ENCODE assay signal across 12 mouse cellular contexts in the genomic region with DNA sequence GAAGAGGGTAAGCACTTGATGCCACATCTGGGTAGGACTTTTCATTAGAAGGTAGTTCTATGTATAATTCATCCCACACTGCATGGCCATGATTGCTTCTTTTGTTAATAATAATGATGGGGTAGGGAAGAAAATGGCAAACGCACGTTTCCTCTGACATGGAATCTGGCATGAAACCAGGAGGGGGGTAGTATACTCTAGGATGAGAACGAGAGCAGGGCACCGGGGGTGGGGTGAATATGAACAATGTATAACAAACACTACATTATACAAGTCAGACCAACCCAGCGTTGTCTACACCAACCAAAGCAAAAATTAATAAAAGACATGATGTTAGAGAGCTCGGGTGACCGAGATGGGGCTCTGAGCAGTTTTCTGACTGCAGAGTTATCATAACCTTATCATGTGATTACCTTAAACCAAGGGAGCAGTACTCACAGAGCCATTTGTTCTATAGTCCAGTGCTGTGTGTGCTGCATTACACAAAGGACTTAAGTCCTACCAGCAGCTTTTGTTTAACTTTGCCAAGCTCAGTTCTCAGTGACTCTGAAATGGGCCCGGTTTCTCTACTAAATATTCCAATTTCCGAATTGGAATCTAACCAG. TPM values are rescaled to one million over a fixed set of nuclear protein-coding genes. Genes with fewer than 3 reads are reported as not detected.
DNase-seq lines count a peak whose midpoint lies in the region; ATAC-seq and TF ChIP-seq lines count a peak whose summit lies in the region.
"Had no signal": no experiment of that assay in that cellular context is flagged by ENCODE, and none has a peak within 500 bp of the region (broad histone marks: within the 10 kb centered on the region; RNA-seq: fewer than 3 reads in every experiment).

No protein-coding gene starts in this region.

- no peak for TF ChIP-seq POLR2A in heart, adult 2 months (IDR thresholded peaks at IDR 0.05; ENCODE audit: insufficient read depth, low read depth, low read length)

- H3K9me3 ChIP-seq in heart, embryonic 11.5 days (replicated peaks; ENCODE audit: control insufficient read depth, low read length): no peaks in the 10 kb centered on the region
- H3K9me3 ChIP-seq in liver, embryonic 12.5 days (replicated peaks): no peaks in the 10 kb centered on the region
- no peaks in the 10 kb centered on the region for H3K9me3 ChIP-seq in liver, postnatal 0 days (ENCODE audit: low read length)
- H3K9me3 ChIP-seq in forebrain, embryonic 16.5 days (ENCODE audit: control insufficient read depth, low read length): no peaks in the 10 kb centered on the region
- H3K9me3 ChIP-seq: limb, embryonic 13.5 days had no signal

- no peak for ATAC-seq in heart, embryonic 11.5 days (replicated peaks; ENCODE audit: insufficient number of reproducible peaks, low FRiP score, low TSS enrichment)
- ATAC-seq in liver, embryonic 12.5 days: no peak
- ATAC-seq in liver, postnatal 0 days: no peak
- ATAC-seq in forebrain, embryonic 16.5 days: peak; percentile 82

- no peak for TF ChIP-seq EP300 in heart, adult 2 months (IDR thresholded peaks at IDR 0.05; ENCODE audit: insufficient read depth, low read depth, low read length)
- no peak for TF ChIP-seq EP300 in liver, postnatal 0 days (IDR thresholded peaks at IDR 0.05; ENCODE audit: low read depth)

- 79% methylated on average over 9 of the region's 9 CpGs for WGBS in heart, embryonic 11.5 days (ENCODE audit: insufficient replicate concordance)
- 73% methylated on average over 9 of the region's 9 CpGs for WGBS in heart, adult 2 months
- WGBS in liver, embryonic 12.5 days (ENCODE audit: insufficient replicate concordance): 77% methylated on average over 9 of the region's 9 CpGs
- WGBS in liver, postnatal 0 days (ENCODE audit: insufficient replicate concordance): 80% methylated on average over 9 of the region's 9 CpGs
- 27% methylated on average over 9 of the region's 9 CpGs for WGBS in forebrain, embryonic 16.5 days

- H3K9ac ChIP-seq in heart, embryonic 11.5 days (ENCODE audit: low read depth, low read length): no peak overlapping the region
- no peak overlapping the region for H3K9ac ChIP-seq in heart, adult 2 months (ENCODE audit: low read depth, low read length)
- H3K9ac ChIP-seq in liver, embryonic 12.5 days: no peak overlapping the region
- no peak overlapping the region for H3K9ac ChIP-seq in liver, postnatal 0 days (replicated peaks)
- H3K9ac ChIP-seq in forebrain, embryonic 16.5 days (replicated peaks; ENCODE audit: low read depth, low read length): no peak overlapping the region
- H3K9ac ChIP-seq: limb, embryonic 13.5 days had no signal

- H3K4me1 ChIP-seq in heart, embryonic 11.5 days (ENCODE audit: control insufficient read depth, insufficient read depth, low read length): peaks cover 20% of the 10 kb centered on the region
- peaks cover 3% of the 10 kb centered on the region for H3K4me1 ChIP-seq in heart, adult 2 months (ENCODE audit: control insufficient read depth, insufficient read depth, low read length)
- H3K4me1 ChIP-seq in liver, embryonic 12.5 days: peaks cover 41% of the 10 kb centered on the region
- no peaks in the 10 kb centered on the region for H3K4me1 ChIP-seq in liver, postnatal 0 days (ENCODE audit: insufficient read depth)
- peaks cover 19% of the 10 kb centered on the region for H3K4me1 ChIP-seq in forebrain, embryonic 16.5 days (replicated peaks; ENCODE audit: control insufficient read depth, insufficient read depth, low read length)

- no peaks in the 10 kb centered on the region for H3K27me3 ChIP-seq in heart, embryonic 11.5 days (ENCODE audit: control insufficient read depth, insufficient read depth, low read length)
- H3K27me3 ChIP-seq in heart, adult 2 months (ENCODE audit: control insufficient read depth, insufficient read depth, low read length): no peaks in the 10 kb centered on the region
- H3K27me3 ChIP-seq in liver, embryonic 12.5 days (replicated peaks): no peaks in the 10 kb centered on the region
- no peaks in the 10 kb centered on the region for H3K27me3 ChIP-seq in liver, postnatal 0 days (ENCODE audit: insufficient read depth, low read length)
- H3K27me3 ChIP-seq in forebrain, embryonic 16.5 days (replicated peaks; ENCODE audit: control insufficient read depth, insufficient read depth, low read length): no peaks in the 10 kb centered on the region
- H3K27me3 ChIP-seq: limb, embryonic 13.5 days had no signal

- intact Hi-C loops in heart, adult 2 months (cut with DNase I): no loop called here

- DNase-seq in heart, adult 2 months: no peak
- no peak for DNase-seq in liver, postnatal 0 days
- DNase-seq in retina, embryonic 14.5 days (ENCODE audit: low spot score): peak; percentile 17
- no peak for DNase-seq in right cerebral cortex, postnatal 14 days
- DNase-seq in urinary bladder, adult 2 months (ENCODE audit: low spot score): no peak
- DNase-seq: adrenal gland, postnatal 25 days; kidney, postnatal 36 days; thymus, adult 2 months had no signal

- H3K4me2 ChIP-seq in heart, embryonic 11.5 days: no peak overlapping the region
- H3K4me2 ChIP-seq in liver, embryonic 12.5 days: no peak overlapping the region
- H3K4me2 ChIP-seq in liver, postnatal 0 days (ENCODE audit: low read depth, low read length): no peak overlapping the region
- no peak overlapping the region for H3K4me2 ChIP-seq in forebrain, embryonic 16.5 days (ENCODE audit: low read length)
- H3K4me2 ChIP-seq: limb, embryonic 13.5 days had no signal

- 0 out of 2 replicates have a peak overlapping the region, but pooled peaks have one; percentile 23 for H3K27ac ChIP-seq in heart, embryonic 11.5 days (ENCODE audit: low read depth, low read length)
- H3K27ac ChIP-seq in heart, adult 2 months: no peak overlapping the region
- H3K27ac ChIP-seq in liver, embryonic 12.5 days: peak overlapping the region; percentile 17; the same call in 1 of the 2 replicates
- H3K27ac ChIP-seq in liver, postnatal 0 days (ENCODE audit: low read depth): no peak overlapping the region
- peak overlapping the region; percentile 77 for H3K27ac ChIP-seq in forebrain, embryonic 16.5 days (ENCODE audit: low read length)
- H3K27ac ChIP-seq: limb, embryonic 13.5 days had no signal

- no peak overlapping the region for H3K4me3 ChIP-seq in heart, embryonic 11.5 days (ENCODE audit: low read depth, low read length)
- H3K4me3 ChIP-seq in heart, adult 2 months: no peak overlapping the region
- no peak overlapping the region for H3K4me3 ChIP-seq in liver, embryonic 12.5 days
- no peak overlapping the region for H3K4me3 ChIP-seq in liver, postnatal 0 days (ENCODE audit: low read depth, low read length)
- H3K4me3 ChIP-seq in forebrain, embryonic 16.5 days (replicated peaks; ENCODE audit: low read length): no peak overlapping the region
- H3K4me3 ChIP-seq: limb, embryonic 13.5 days had no signal

- 0 out of 2 replicates have a peak, but pooled peaks cover 3% of the 10 kb centered on the region for H3K36me3 ChIP-seq in heart, embryonic 11.5 days (ENCODE audit: control insufficient read depth, insufficient read depth, low read length)
- peaks cover 6% of the 10 kb centered on the region; the same call in 1 of the 2 replicates for H3K36me3 ChIP-seq in heart, adult 2 months (ENCODE audit: control insufficient read depth, insufficient read depth, low read length)
- peaks cover 34% of the 10 kb centered on the region for H3K36me3 ChIP-seq in liver, embryonic 12.5 days
- H3K36me3 ChIP-seq in liver, postnatal 0 days (replicated peaks; ENCODE audit: insufficient read depth, low read length): no peaks in the 10 kb centered on the region
- H3K36me3 ChIP-seq in forebrain, embryonic 16.5 days (ENCODE audit: control insufficient read depth, insufficient read depth): no peaks in the 10 kb centered on the region

- peaks cover 5% of the 10 kb centered on the region; the same call in 1 of the 2 replicates for H3K79me2 ChIP-seq in heart, adult 2 months (replicated peaks; ENCODE audit: control insufficient read depth, insufficient read depth, low read length)

- TF ChIP-seq CTCF in heart, adult 2 months (IDR thresholded peaks at IDR 0.05): no peak
- no peak for TF ChIP-seq CTCF in liver, postnatal 0 days (IDR thresholded peaks at IDR 0.05; ENCODE audit: low read depth)

RNA-seq across cellular contexts. Expression of a gene that starts 55.2 kb away (rescaled TPM):
- polyA plus RNA-seq in heart, embryonic 11.5 days (2014; fragmentation: Nextera tagmentation; extraction: Ambion mirVana): 24.1 and 29.0 TPM in 2 replicates
- total RNA-seq in heart, adult 2 months (2021): 10 to 100 TPM; 12.3 to 13.4 TPM
- 4.8 and 7.5 TPM in 2 replicates for polyA plus RNA-seq in heart, adult 2 months (2012; rRNA removed)
- 11.3 and 12.0 TPM in 2 replicates for polyA plus RNA-seq in liver, embryonic 12.5 days (2016; fragmentation: Nextera tagmentation; extraction: Ambion mirVana)
- 3.9 and 5.0 TPM in 2 replicates for polyA plus RNA-seq in liver, postnatal 0 days (2015; fragmentation: Nextera tagmentation; extraction: Ambion mirVana)
- 11.4 and 12.6 TPM in 2 replicates for polyA plus RNA-seq in forebrain, embryonic 16.5 days (2015; fragmentation: Nextera tagmentation; extraction: Ambion mirVana)
- 8.9 and 10.6 TPM in 2 replicates for polyA plus RNA-seq in urinary bladder, adult 2 months (2012; rRNA removed)

Comparison
In these comparisons a context has a peak if more than half of its experiments do, and no peak if none do; other contexts are left out.
1. H3K27ac ChIP-seq: peak in heart, embryonic 11.5 days (single experiment), liver, embryonic 12.5 days (single experiment) and forebrain, embryonic 16.5 days (single experiment); none in heart, adult 2 months (single experiment) and liver, postnatal 0 days (single experiment).